Mouse (Mus musculus) right cerebral cortex, postnatal 4 days (tissue): ENCODE data around the gene Slc22a27.
"Not testable (repeated sequence)": the region's sequence is repeated elsewhere in the genome, so short reads cannot be mapped to it uniquely, and the experiment has no call there.

Experiments used
- DNase-seq: peaks from one replicate; pipeline ENCODE4 v3.0.0-alpha.2; 2022

The Slc22a27 gene

GRCm38 (mm10) chr19:7965927-7966326, at the start of gene Slc22a27:
Slc22a27 (minus strand) TSS chr19:7966027.
- not testable (repeated sequence) for DNase-seq

GRCm38 (mm10) chr19:8011596-8011995, 45.8 kb upstream of the Slc22a27 start:
- DNase-seq, result not testable (repeated sequence)

GRCm38 (mm10) chr19:8009086-8009485, 43.3 kb upstream of the Slc22a27 start:
- not testable (repeated sequence) for DNase-seq

- DNase-seq, result no peak
Measured at GRCm38 (mm10) chr19:7968703-7969102, 2.9 kb upstream of the Slc22a27 start.

- not testable (repeated sequence) for DNase-seq
Measured at GRCm38 (mm10) chr19:7966550-7966949, 723 bp upstream of the Slc22a27 start.

- not testable (repeated sequence) for DNase-seq
Measured at GRCm38 (mm10) chr19:7939391-7939790, 26.4 kb downstream of the Slc22a27 start.

GRCm38 (mm10) chr19:7876626-7877025, 89.2 kb downstream of the Slc22a27 start:
- DNase-seq, result no peak

- no peak for DNase-seq
Measured at GRCm38 (mm10) chr19:7829851-7830250, 136.0 kb downstream of the Slc22a27 start.
